Mouse (Mus musculus) liver, adult 2 months (tissue): Measurements from ENCODE around the gene Fam57b. TPM values are rescaled to one million over a fixed set of nuclear protein-coding genes. Genes with fewer than 3 reads are reported as not detected.

ENCODE experiments used
- DNase-seq: peaks from one replicate; pipeline ENCODE4 v3.0.0-alpha.2; 2011; ENCODE audit warnings: low read depth, low spot score; ENCODE audit errors: extremely low read depth
- H3K27ac ChIP-seq: fragments of 200-500 bp; replicated peaks from 2 replicates; pipeline ENCODE4 v1.5.1; 2012; ENCODE audit warnings: low read depth, mild to moderate bottlenecking, control low read depth, inconsistent platforms, low read length; ENCODE audit not compliant: insufficient read depth
- H3K27me3 ChIP-seq: fragments of 200-500 bp; 2 replicates; pipeline ENCODE4 v1.6.1; 2012; ENCODE audit warnings: mild to moderate bottlenecking, moderate library complexity, low read length, inconsistent platforms; ENCODE audit not compliant: control insufficient read depth, insufficient read depth
- H3K36me3 ChIP-seq: fragments of 200-500 bp; 2 replicates; pipeline ENCODE4 v1.6.1; 2012; ENCODE audit warnings: low read length, inconsistent platforms; ENCODE audit not compliant: control insufficient read depth, insufficient read depth
- H3K4me1 ChIP-seq: fragments of 200-500 bp; 2 replicates; pipeline ENCODE4 v1.6.1; 2011; ENCODE audit warnings: low read length; ENCODE audit not compliant: control insufficient read depth, insufficient read depth
- H3K4me3 ChIP-seq: fragments of 200-500 bp; 2 replicates; pipeline ENCODE4 v1.5.1; 2011; ENCODE audit warnings: low read depth, mild to moderate bottlenecking, control low read depth, low read length, moderate library complexity; ENCODE audit not compliant: insufficient read depth
- H3K79me2 ChIP-seq: fragments of 200-500 bp; 2 replicates; pipeline ENCODE4 v1.6.1; 2012; ENCODE audit warnings: inconsistent platforms, mild to moderate bottlenecking, low read length, moderate library complexity; ENCODE audit not compliant: control insufficient read depth, insufficient read depth
- H3K9ac ChIP-seq: fragments of 200-500 bp; 2 replicates; pipeline ENCODE4 v1.6.1; 2012; ENCODE audit warnings: low read depth, mild to moderate bottlenecking, control low read depth, inconsistent platforms, low read length
- CTCF ChIP-seq: fragments of 200-500 bp; IDR thresholded peaks from 2 replicates; pipeline ENCODE4 v1.5.1; 2011; ENCODE audit warnings: low read depth, low read length, control low read depth
- POLR2A ChIP-seq: fragments of 200-500 bp; IDR thresholded peaks from 2 replicates; pipeline ENCODE4 v1.6.1; 2011; ENCODE audit warnings: low read length, control low read depth; ENCODE audit not compliant: insufficient read depth; ENCODE audit errors: extremely low read depth
- WGBS: fragments of 180-500 bp; shearing (Covaris S2); methylation state at CpG from one replicate; pipeline ENCODE4 v1.1.7; 2018; 5-methylcytosine and 5-hydroxymethylcytosine counted together
- polyA plus RNA-seq: library from polyadenylated mRNA; depleted of rRNA; stranded (reverse); fragments of >200 nt; gene quantifications from 2 replicates; pipeline ENCODE4 v1.2.3, GENCODE M21; 2012
- total RNA-seq: library from RNA; depleted of rRNA; stranded (reverse); fragments of >200 nt; gene quantifications from 2 replicates; pipeline ENCODE4 v1.2.3, GENCODE M21; 2014

Gene Fam57b
- total and polyA plus RNA-seq, 2 experiments = 0.44 TPM; not detected in 1

DNA sequence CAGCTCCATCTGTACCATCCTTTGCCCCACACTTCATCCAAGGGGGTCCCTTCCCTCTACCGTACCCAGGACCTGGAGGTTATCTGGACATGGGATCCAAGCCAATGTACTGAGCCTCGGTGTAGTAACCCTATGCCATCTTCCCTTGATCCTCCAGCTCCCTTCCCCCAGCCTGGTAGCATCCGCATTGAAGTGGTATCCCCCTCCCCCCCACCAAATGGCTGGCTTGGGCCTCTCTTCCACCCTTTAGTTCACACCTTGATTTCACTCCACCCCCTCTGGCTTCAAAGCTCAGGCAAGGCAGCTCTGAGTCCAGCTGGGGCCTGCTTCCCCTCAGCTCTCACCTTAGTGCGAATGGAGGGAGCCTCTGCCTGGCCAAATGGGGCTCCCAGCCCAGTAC lies 12.4 kb upstream of the Fam57b start:
- Histone ChIP-seq H3K27me3 (no peaks in the 10 kb centered on the region), H3K36me3 (peaks cover 32% of the 10 kb centered on the region), H3K9ac (no peak overlapping the region), H3K4me1 (peaks cover 22% of the 10 kb centered on the region), H3K27ac (no peak overlapping the region), H3K79me2 (no peaks in the 10 kb centered on the region), H3K4me3 (no peak overlapping the region)
- TF ChIP-seq CTCF (no peak), POLR2A (no peak)
- no peak for DNase-seq
- 74% methylated on average over 4 of the region's 4 CpGs for WGBS

- TF ChIP-seq POLR2A (no peak), CTCF (no peak)
- peaks cover 19% of the 10 kb centered on the region for H3K4me1 ChIP-seq
- DNase-seq = no peak
- no peaks in the 10 kb centered on the region for H3K27me3 ChIP-seq
- 94% methylated on average over 14 of the region's 14 CpGs for WGBS
- peaks cover 34% of the 10 kb centered on the region for H3K36me3 ChIP-seq
- no peak overlapping the region for H3K9ac ChIP-seq
- no peak overlapping the region for H3K4me3 ChIP-seq
- H3K79me2 ChIP-seq = no peaks in the 10 kb centered on the region; the same call in 1 of the 2 replicates
- H3K27ac ChIP-seq = no peak overlapping the region
Measured at GRCm38 (mm10) chr7:126786142-126786541, 11.3 kb upstream of the Fam57b start.

- Histone ChIP-seq H3K27me3 (no peaks in the 10 kb centered on the region), H3K27ac (no peak overlapping the region), H3K4me1 (peaks cover 6% of the 10 kb centered on the region), H3K79me2 (peaks cover 5% of the 10 kb centered on the region; the same call in 1 of the 2 replicates), H3K4me3 (no peak overlapping the region), H3K9ac (no peak overlapping the region), H3K36me3 (peaks cover 34% of the 10 kb centered on the region)
- WGBS = 87% methylated on average over 4 of the region's 4 CpGs
- TF ChIP-seq POLR2A (no peak), CTCF (no peak)
- DNase-seq = no peak
Measured at GRCm38 (mm10) chr7:126789141-126789540, 8.3 kb upstream of the Fam57b start.

DNA sequence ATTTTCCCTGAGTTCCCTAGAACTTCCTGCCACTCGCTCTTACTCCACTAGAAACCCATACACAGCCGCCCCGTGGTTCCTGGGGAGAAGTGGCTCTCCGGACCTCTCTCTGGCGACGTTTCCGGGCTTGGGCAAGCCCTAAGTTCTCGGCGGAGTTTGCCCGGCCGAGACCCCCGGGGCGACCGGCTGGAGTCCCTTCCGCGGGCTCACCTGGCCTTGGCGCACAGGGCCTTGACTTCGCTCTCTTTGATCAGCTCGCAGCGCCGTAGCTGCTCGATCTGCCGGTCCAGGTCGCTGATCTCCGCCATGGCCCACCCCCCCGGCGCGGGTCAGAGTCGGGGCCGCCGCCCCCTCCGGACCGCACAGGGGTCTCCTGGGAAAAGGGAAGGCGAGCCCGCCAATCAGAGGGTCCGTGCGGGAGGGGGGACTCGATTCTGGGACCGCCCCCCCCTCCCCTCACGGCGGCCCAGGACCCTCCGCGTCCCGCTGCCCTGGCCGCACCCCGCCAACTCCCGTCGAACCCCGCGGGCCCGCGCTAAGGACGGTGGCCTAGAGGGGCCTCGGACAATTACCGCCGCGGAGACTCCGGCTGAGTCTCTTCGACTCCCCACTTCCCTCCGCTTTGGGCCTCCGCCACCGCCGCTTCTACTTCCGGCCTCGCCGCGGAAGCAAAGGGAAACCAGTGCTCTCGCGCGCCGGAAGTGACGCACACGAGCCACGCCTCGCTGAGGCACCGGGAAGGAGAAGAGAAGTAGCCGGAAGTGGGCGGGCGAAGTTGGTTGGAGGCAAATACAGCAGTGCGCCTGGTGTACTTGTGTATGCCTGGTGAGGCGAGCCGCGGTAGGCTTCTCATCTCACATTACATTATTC lies 5.4 kb upstream of the Fam57b start, which contains the start of gene Ppp4c:
Gene Ppp4c, minus strand, starts transcription at position 646 of the 870 bp plus-strand sequence.
- no peaks in the 10 kb centered on the region for H3K27me3 ChIP-seq
- peaks cover 40% of the 10 kb centered on the region for H3K36me3 ChIP-seq
- H3K27ac ChIP-seq = peak within 1 kb of the TSS; percentile 61
- 1% methylated on average over 78 of the region's 83 CpGs for WGBS
- H3K4me3 ChIP-seq = peak within 1 kb of the TSS; percentile 88
- peak within 1 kb of the TSS; percentile 93 for H3K9ac ChIP-seq
- TF ChIP-seq POLR2A (0 out of 2 replicates have a peak, but pooled peaks have one; percentile 52), CTCF (no peak)
- peak; percentile 87 for DNase-seq
- H3K79me2 ChIP-seq = peaks cover 5% of the 10 kb centered on the region; the same call in 1 of the 2 replicates
- peaks cover 6% of the 10 kb centered on the region for H3K4me1 ChIP-seq

- Histone ChIP-seq H3K4me3 (peak overlapping the region; percentile 8), H3K27ac (peak overlapping the region; percentile 27), H3K79me2 (peaks cover 5% of the 10 kb centered on the region; the same call in 1 of the 2 replicates), H3K9ac (peak overlapping the region; percentile 22; the same call in 1 of the 2 replicates), H3K4me1 (peaks cover 9% of the 10 kb centered on the region), H3K36me3 (peaks cover 34% of the 10 kb centered on the region), H3K27me3 (no peaks in the 10 kb centered on the region)
- no peak for TF ChIP-seq POLR2A
- no peak for TF ChIP-seq CTCF
- no peak for DNase-seq
- 23% methylated on average over 11 of the region's 11 CpGs for WGBS
Measured at GRCm38 (mm10) chr7:126792721-126793443, 4.6 kb upstream of the Fam57b start.
